Mouse (Mus musculus): ENCODE measurements around the gene Hist1h3e. TPM values are rescaled to one million over a fixed set of nuclear protein-coding genes. Genes with fewer than 3 reads are reported as not detected.
"Not testable (repeated sequence)": the region's sequence is repeated elsewhere in the genome, so short reads cannot be mapped to it uniquely, and the experiment has no call there.

Gene Hist1h3e
- total and polyA plus RNA-seq, 2 experiments from 2014 or later, result 1.9 to 180 TPM

- H3K4me2 ChIP-seq (ENCODE audit: low read depth), result peak overlapping the region; percentile 99
- H3K36me3 ChIP-seq (ENCODE audit: insufficient read depth), result no peaks in the 10 kb centered on the region
- 0 out of 2 replicates have a peak, but pooled peaks cover 1% of the 10 kb centered on the region for H3K4me1 ChIP-seq (ENCODE audit: insufficient read depth)
- ATAC-seq (peak; percentile 75), DNase-seq (peak; percentile 92)
- peak overlapping the region; percentile 51 for H3K4me3 ChIP-seq (ENCODE audit: low read depth, low read length)
- WGBS, result under 1% methylated on average over 18 of the region's 18 CpGs
- H3K9me3 ChIP-seq (ENCODE audit: low read length), result no peaks in the 10 kb centered on the region
- no peaks in the 10 kb centered on the region for H3K27me3 ChIP-seq (ENCODE audit: insufficient read depth, low read length)
- no peak for TF ChIP-seq CTCF (IDR thresholded peaks at IDR 0.05; ENCODE audit: low read depth)
- H3K9ac ChIP-seq, result peak overlapping the region; percentile 56
- peak overlapping the region; percentile 82 for H3K27ac ChIP-seq (ENCODE audit: low read depth, low read length)
These were observed 6.2 kb downstream of the Hist1h3e start for GRCm38 (mm10) chr13:23555839-23556416.

GRCm38 (mm10) chr13:23554925-23555838 is 7.0 kb downstream of the Hist1h3e start:
- 0 out of 2 replicates have a peak, but pooled peaks cover 4% of the 10 kb centered on the region for H3K4me1 ChIP-seq (ENCODE audit: insufficient read depth)
- peak overlapping the region; percentile 56 for H3K9ac ChIP-seq
- H3K36me3 ChIP-seq (ENCODE audit: insufficient read depth), result no peaks in the 10 kb centered on the region
- H3K4me3 ChIP-seq (ENCODE audit: low read depth, low read length), result peak overlapping the region; percentile 51
- peak; percentile 89 for DNase-seq
- ATAC-seq, result peak; percentile 86
- H3K27me3 ChIP-seq (ENCODE audit: insufficient read depth, low read length), result no peaks in the 10 kb centered on the region
- H3K9me3 ChIP-seq (ENCODE audit: low read length), result no peaks in the 10 kb centered on the region
- WGBS, result under 1% methylated on average over 54 of the region's 54 CpGs
- peak overlapping the region; percentile 82 for H3K27ac ChIP-seq (ENCODE audit: low read depth, low read length)
- TF ChIP-seq CTCF (IDR thresholded peaks at IDR 0.05; ENCODE audit: low read depth), result no peak
- peak overlapping the region; percentile 99 for H3K4me2 ChIP-seq (ENCODE audit: low read depth)

- TF ChIP-seq CTCF (IDR thresholded peaks at IDR 0.05; ENCODE audit: low read depth), result no peak
- peak; percentile 27 for DNase-seq
- no peaks in the 10 kb centered on the region for H3K9me3 ChIP-seq (ENCODE audit: low read length)
- no peaks in the 10 kb centered on the region for H3K36me3 ChIP-seq (ENCODE audit: insufficient read depth)
- 18% methylated on average over 9 of the region's 9 CpGs for WGBS
- ATAC-seq, result no peak
- H3K9ac ChIP-seq, result peak overlapping the region; percentile 56
- H3K4me2 ChIP-seq (ENCODE audit: low read depth), result peak overlapping the region; percentile 99
- no peaks in the 10 kb centered on the region for H3K27me3 ChIP-seq (ENCODE audit: insufficient read depth, low read length)
- 0 out of 2 replicates have a peak, but pooled peaks cover 4% of the 10 kb centered on the region for H3K4me1 ChIP-seq (ENCODE audit: insufficient read depth)
- peak overlapping the region; percentile 51 for H3K4me3 ChIP-seq (ENCODE audit: low read depth, low read length)
- H3K27ac ChIP-seq (ENCODE audit: low read depth, low read length), result peak overlapping the region; percentile 82
These were observed 7.8 kb downstream of the Hist1h3e start for GRCm38 (mm10) chr13:23554393-23554792.

GRCm38 (mm10) chr13:23552962-23553361 is 9.2 kb downstream of the Hist1h3e start, which contains the start of gene Hist1h1d:
Gene Hist1h1d (plus strand): TSS chr13:23553262.
- H3K27ac ChIP-seq (ENCODE audit: low read depth, low read length), result peak within 1 kb of the TSS; percentile 82; the same call in 1 of the 2 replicates
- H3K36me3 ChIP-seq (ENCODE audit: insufficient read depth), result no peaks in the 10 kb centered on the region
- no peak within 1 kb of the TSS; the same call in 1 of the 2 replicates for H3K4me2 ChIP-seq (ENCODE audit: low read depth)
- ATAC-seq (no peak), DNase-seq (no peak)
- H3K4me1 ChIP-seq (ENCODE audit: insufficient read depth), result 0 out of 2 replicates have a peak, but pooled peaks cover 4% of the 10 kb centered on the region
- TF ChIP-seq CTCF (IDR thresholded peaks at IDR 0.05; ENCODE audit: low read depth), result no peak
- H3K4me3 ChIP-seq (ENCODE audit: low read depth, low read length), result no peak within 1 kb of the TSS
- no peaks in the 10 kb centered on the region for H3K9me3 ChIP-seq (ENCODE audit: low read length)
- H3K9ac ChIP-seq, result no peak within 1 kb of the TSS
- H3K27me3 ChIP-seq (ENCODE audit: insufficient read depth, low read length), result no peaks in the 10 kb centered on the region

GRCm38 (mm10) chr13:23551931-23552914 is 9.9 kb downstream of the Hist1h3e start:
- Histone ChIP-seq H3K27ac (ENCODE audit: low read depth, low read length) (no peak overlapping the region; the same call in 1 of the 2 replicates), H3K9ac (no peak overlapping the region), H3K4me2 (ENCODE audit: low read depth) (peak overlapping the region; percentile 57), H3K4me3 (ENCODE audit: low read depth, low read length) (peak overlapping the region; percentile 40; the same call in 1 of the 2 replicates), H3K9me3 (ENCODE audit: low read length) (no peaks in the 10 kb centered on the region), H3K27me3 (ENCODE audit: insufficient read depth, low read length) (no peaks in the 10 kb centered on the region), H3K4me1 (ENCODE audit: insufficient read depth) (0 out of 2 replicates have a peak, but pooled peaks cover 4% of the 10 kb centered on the region), H3K36me3 (ENCODE audit: insufficient read depth) (no peaks in the 10 kb centered on the region)
- ATAC-seq (no peak), DNase-seq (no peak)
- 46% methylated on average over 8 of the region's 8 CpGs for WGBS
- no peak for TF ChIP-seq CTCF (IDR thresholded peaks at IDR 0.05; ENCODE audit: low read depth)

GRCm38 (mm10) chr13:23551146-23551834 is 10.9 kb downstream of the Hist1h3e start, which contains the start of gene Hist1h4f:
Gene Hist1h4f (minus strand): TSS chr13:23551648.
- H3K4me3 ChIP-seq (ENCODE audit: low read depth, low read length), result peak within 1 kb of the TSS; percentile 40
- H3K36me3 ChIP-seq (ENCODE audit: insufficient read depth); H3K9me3 ChIP-seq (ENCODE audit: low read length); H3K4me1 ChIP-seq (ENCODE audit: insufficient read depth); H3K27me3 ChIP-seq (ENCODE audit: insufficient read depth, low read length): not testable (repeated sequence)
- peak; percentile 72 for TF ChIP-seq CTCF (IDR thresholded peaks at IDR 0.05; ENCODE audit: low read depth)
- peak; percentile 95 for DNase-seq
- ATAC-seq, result peak; percentile 88
- 3% methylated on average over 47 of the region's 47 CpGs for WGBS
- peak within 1 kb of the TSS; percentile 49 for H3K9ac ChIP-seq
- H3K27ac ChIP-seq (ENCODE audit: low read depth, low read length), result peak within 1 kb of the TSS; percentile 75
- peak within 1 kb of the TSS; percentile 57 for H3K4me2 ChIP-seq (ENCODE audit: low read depth)

All from forebrain, postnatal 0 days (tissue).